Mouse (Mus musculus) midbrain, embryonic 16.5 days (tissue): Measurements from ENCODE around the gene Anapc15-ps. TPM values are rescaled to one million over a fixed set of nuclear protein-coding genes. Genes with fewer than 3 reads are reported as not detected.

Experiments
- ATAC-seq: fragments of 200-750 bp; cut with Nextera tagmentation; 2 replicates; pipeline ENCODE4 v1.8.0; 2017; ENCODE audit warnings: moderate TSS enrichment
- H3K27ac ChIP-seq: fragments of 300-500 bp; sonication (generic); 2 replicates; pipeline ENCODE4 v1.5.1; 2014; ENCODE audit warnings: mild to moderate bottlenecking, low read length, mixed read lengths
- H3K27me3 ChIP-seq: fragments of 300-500 bp; sonication (generic); 2 replicates; pipeline ENCODE4 v1.6.1; 2014; ENCODE audit warnings: low read depth, low read length, mixed read lengths; ENCODE audit not compliant: control insufficient read depth, insufficient read depth
- H3K36me3 ChIP-seq: fragments of 300-500 bp; sonication (generic); 2 replicates; pipeline ENCODE4 v1.6.1; 2014; ENCODE audit warnings: mild to moderate bottlenecking, low read length, moderate library complexity, mixed read lengths; ENCODE audit not compliant: control insufficient read depth, insufficient read depth
- H3K4me1 ChIP-seq: fragments of 300-500 bp; sonication (generic); 2 replicates; pipeline ENCODE4 v1.6.1; 2014; ENCODE audit warnings: mild to moderate bottlenecking, low read length, mixed read lengths; ENCODE audit not compliant: control insufficient read depth, insufficient read depth
- H3K4me2 ChIP-seq: fragments of 300-500 bp; sonication (generic); 2 replicates; pipeline ENCODE4 v1.6.1; 2014; ENCODE audit warnings: mild to moderate bottlenecking, low read length, mixed read lengths
- H3K4me3 ChIP-seq: fragments of 300-500 bp; sonication (generic); 2 replicates; pipeline ENCODE4 v1.5.1; 2014; ENCODE audit warnings: low read depth, mild to moderate bottlenecking, low read length, moderate library complexity, mixed read lengths
- H3K9ac ChIP-seq: fragments of 300-500 bp; sonication (generic); 2 replicates; pipeline ENCODE4 v1.6.1; 2014; ENCODE audit warnings: low read depth, low read length, mixed read lengths
- H3K9me3 ChIP-seq: fragments of 300-500 bp; sonication (generic); replicated peaks from 2 replicates; pipeline ENCODE4 v1.6.1; 2014; ENCODE audit warnings: mild to moderate bottlenecking, low read length, mixed read lengths; ENCODE audit not compliant: control insufficient read depth, poor library complexity, severe bottlenecking
- WGBS: fragments of 180-500 bp; shearing (Covaris S2); extraction: QIAGEN DNeasy Blood & Tissue Kit; methylation state at CpG from one replicate; pipeline ENCODE4 v1.1.7; 2014; 5-methylcytosine and 5-hydroxymethylcytosine counted together
- polyA plus RNA-seq: library from polyadenylated mRNA; unstranded; fragments of >200 nt; fragmentation: Nextera tagmentation; extraction: Ambion mirVana; gene quantifications from 2 replicates; pipeline ENCODE4 v1.2.1, GENCODE M21; 2015

Gene Anapc15-ps
- polyA plus RNA-seq, 1 experiment from 2014 or later, result not detected

DNA sequence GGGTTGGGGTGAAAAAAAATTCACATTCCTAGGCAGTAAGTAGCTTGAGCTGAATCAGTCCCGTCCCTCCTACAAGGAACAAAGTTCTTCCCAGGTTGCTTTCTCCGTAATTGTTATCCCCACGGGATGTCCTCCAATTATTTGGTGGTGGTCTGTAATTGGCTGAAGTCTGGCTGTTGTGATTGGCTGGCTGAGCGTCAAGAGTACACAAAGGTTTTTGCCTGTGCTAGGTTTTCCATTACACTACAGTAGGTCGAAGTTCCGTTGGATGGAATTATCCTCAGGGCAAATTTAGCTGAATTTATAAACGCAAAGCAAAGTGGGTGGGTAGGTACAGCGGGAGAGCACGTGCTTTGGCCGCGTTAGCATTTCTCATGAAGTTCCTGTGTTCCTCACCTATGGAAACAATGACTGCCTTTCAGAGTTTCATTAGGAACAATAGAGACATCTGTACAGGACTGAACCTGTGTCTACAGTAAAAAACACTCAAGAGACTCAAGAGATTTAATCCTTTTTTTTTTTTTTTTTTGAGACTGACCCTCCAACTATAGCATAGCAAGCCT, 24.8 kb downstream of the Anapc15-ps start:
- no peaks in the 10 kb centered on the region for H3K9me3 ChIP-seq
- no peak overlapping the region for H3K4me3 ChIP-seq
- no peak overlapping the region for H3K27ac ChIP-seq
- no peak overlapping the region for H3K4me2 ChIP-seq
- no peaks in the 10 kb centered on the region for H3K4me1 ChIP-seq
- no peaks in the 10 kb centered on the region for H3K27me3 ChIP-seq
- no peak overlapping the region for H3K9ac ChIP-seq
- ATAC-seq, result no peak
- H3K36me3 ChIP-seq, result no peaks in the 10 kb centered on the region
- WGBS, result 93% methylated on average over 11 of the region's 11 CpGs

DNA sequence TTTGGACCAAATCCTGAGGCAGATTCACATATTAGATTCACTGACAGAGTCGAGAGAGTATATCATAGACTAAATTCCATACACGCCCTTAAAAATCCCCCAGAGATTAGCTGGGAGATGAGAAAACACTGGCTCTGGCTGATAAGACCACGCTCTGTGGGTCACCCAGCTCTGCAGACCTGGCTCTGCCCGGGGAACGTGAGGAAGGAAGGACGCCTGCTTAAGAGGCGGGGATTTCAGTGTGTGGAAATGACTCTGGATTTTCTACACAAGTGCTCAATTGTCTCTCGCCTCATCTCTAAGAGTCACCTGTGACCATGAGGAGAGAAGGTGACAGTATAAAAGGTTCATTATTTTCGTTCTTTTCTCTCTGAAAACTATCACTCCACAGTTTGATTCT, 26.1 kb downstream of the Anapc15-ps start:
- no peaks in the 10 kb centered on the region for H3K36me3 ChIP-seq
- no peak overlapping the region for H3K9ac ChIP-seq
- 78% methylated on average over 9 of the region's 9 CpGs for WGBS
- H3K27me3 ChIP-seq, result no peaks in the 10 kb centered on the region
- H3K4me1 ChIP-seq, result no peaks in the 10 kb centered on the region
- no peak overlapping the region for H3K4me3 ChIP-seq
- H3K9me3 ChIP-seq, result no peaks in the 10 kb centered on the region
- no peak overlapping the region for H3K4me2 ChIP-seq
- no peak for ATAC-seq
- no peak overlapping the region for H3K27ac ChIP-seq

DNA sequence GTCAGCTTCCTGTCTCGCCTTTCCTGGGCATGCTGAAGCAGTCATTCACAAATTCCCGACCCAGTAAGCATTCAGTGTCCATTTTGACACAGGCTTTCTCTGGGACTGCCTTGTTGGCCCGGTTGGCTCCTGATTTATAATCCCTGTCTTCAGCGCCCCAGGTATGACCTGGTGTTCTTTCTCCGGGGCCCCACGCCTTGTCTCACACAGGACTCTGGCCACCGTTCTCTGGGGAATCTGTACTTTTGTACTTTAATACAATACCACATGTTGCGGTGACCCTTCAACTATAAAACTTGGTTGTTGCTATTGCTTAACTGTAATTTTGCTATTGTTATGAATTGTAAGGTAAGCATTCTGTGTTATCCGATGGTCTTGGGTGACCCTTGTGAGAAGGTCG, 26.7 kb downstream of the Anapc15-ps start:
- 93% methylated on average over 10 of the region's 10 CpGs for WGBS
- no peak overlapping the region for H3K9ac ChIP-seq
- no peak for ATAC-seq
- H3K4me2 ChIP-seq, result no peak overlapping the region
- H3K4me3 ChIP-seq, result no peak overlapping the region
- no peak overlapping the region for H3K27ac ChIP-seq
- no peaks in the 10 kb centered on the region for H3K4me1 ChIP-seq
- no peaks in the 10 kb centered on the region for H3K36me3 ChIP-seq
- no peaks in the 10 kb centered on the region for H3K27me3 ChIP-seq
- H3K9me3 ChIP-seq, result no peaks in the 10 kb centered on the region

DNA sequence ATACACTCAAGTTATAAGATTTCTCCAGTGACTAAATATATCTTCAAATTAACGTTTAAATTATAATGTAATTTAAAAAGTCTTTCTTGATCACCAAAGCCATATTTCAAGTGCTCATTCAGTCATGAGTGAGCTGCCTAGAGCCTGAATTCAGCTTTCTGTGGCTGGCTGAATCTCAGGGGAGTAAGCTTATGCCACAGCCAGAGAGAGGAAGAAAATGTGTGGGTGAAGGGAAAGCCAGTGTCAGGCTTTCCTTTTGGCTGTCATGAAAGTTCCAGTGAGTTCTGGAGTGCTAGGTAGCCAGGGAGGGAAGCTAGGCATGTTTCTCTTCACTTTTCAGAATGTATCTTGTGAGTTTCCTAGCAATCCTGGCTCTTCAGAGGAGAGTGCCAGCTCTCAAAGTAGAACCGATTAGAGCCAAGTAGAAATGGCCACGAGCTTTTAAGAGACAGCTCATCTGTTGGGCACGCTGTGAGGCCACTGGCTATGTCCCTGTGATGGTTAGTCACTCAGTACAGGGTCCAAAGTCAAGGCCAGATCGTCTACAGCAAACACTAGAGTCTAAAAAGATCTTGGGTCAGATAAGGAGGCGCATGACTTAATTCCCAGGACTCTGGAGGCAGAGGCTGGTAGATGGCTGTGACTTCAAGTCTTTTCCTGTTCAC, 29.4 kb downstream of the Anapc15-ps start:
- Histone ChIP-seq H3K27ac (no peak overlapping the region), H3K4me1 (no peaks in the 10 kb centered on the region), H3K9ac (no peak overlapping the region), H3K4me2 (no peak overlapping the region), H3K36me3 (no peaks in the 10 kb centered on the region), H3K27me3 (no peaks in the 10 kb centered on the region), H3K4me3 (no peak overlapping the region), H3K9me3 (no peaks in the 10 kb centered on the region)
- ATAC-seq, result no peak
- 80% methylated on average over 6 of the region's 6 CpGs for WGBS

DNA sequence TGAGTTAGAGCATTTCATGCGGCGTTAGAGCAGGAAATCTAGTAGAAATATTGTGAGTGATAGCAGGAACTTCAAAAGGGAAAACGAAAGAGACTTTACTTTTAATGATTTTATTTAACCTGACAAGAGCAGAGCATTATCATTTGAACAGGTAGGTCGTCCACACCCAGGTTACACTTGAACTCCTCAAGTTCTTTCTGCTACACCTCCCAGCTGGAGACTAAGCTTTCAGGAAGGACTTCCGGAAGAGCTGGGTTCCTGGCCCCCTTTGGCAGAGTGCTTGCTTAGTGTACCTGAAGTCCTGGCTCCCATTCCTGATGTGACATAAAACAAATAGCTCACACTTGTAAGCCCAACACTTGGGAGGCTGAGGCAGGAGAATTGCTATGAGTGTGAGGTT, 30.2 kb downstream of the Anapc15-ps start:
- Histone ChIP-seq H3K36me3 (no peaks in the 10 kb centered on the region), H3K4me1 (no peaks in the 10 kb centered on the region)

DNA sequence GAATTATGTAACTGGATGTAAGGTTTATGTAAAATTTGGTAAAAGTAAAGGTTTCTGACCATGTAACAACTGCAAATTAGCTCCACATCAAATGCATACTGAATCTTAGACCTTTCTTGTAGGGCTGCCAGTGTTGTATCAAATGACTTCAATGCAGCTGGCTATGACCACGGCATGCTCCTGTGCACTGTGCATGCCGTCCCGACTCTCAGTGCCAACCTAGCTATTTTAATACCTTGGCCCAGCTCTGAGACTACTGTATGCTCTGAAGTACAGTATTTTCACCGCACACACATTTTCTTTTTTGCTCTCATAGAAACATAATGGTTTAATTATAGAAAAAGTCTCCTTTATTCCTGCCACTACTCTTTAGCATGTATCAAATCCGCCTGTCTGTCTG, 31.9 kb downstream of the Anapc15-ps start:
- no peak overlapping the region for H3K27ac ChIP-seq
- 76% methylated on average over 5 of the region's 5 CpGs for WGBS
- ATAC-seq, result no peak

More for the DNA sequence above, 30.2 kb downstream of the Anapc15-ps start:
- no peaks in the 10 kb centered on the region for H3K9me3 ChIP-seq
- no peak overlapping the region for H3K9ac ChIP-seq
- no peak overlapping the region for H3K27ac ChIP-seq
- no peaks in the 10 kb centered on the region for H3K27me3 ChIP-seq
- 75% methylated on average over 5 of the region's 5 CpGs for WGBS
- ATAC-seq, result no peak
- no peak overlapping the region for H3K4me3 ChIP-seq
- no peak overlapping the region for H3K4me2 ChIP-seq

DNA sequence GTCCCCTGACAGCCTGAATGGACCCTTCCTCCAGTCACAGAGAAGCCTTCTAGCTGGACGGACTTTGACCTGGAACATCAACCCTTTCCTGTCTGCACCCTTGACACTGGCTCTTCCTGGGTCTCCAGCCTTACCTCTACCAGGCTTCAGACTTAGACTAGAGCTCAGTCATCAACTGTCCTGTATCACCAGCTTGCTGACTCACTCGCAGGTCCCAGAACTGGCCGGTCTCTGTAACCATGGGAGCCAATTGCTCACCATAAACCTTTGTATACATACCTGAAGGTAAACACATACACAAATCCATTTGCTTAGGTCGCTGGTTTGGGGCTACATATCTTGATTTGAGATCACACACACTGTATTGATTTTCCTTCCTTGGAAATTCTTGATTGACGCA, 33.8 kb downstream of the Anapc15-ps start:
- H3K4me1 ChIP-seq, result no peaks in the 10 kb centered on the region
- 81% methylated on average over 5 of the region's 5 CpGs for WGBS
- H3K9me3 ChIP-seq, result no peaks in the 10 kb centered on the region
- no peak overlapping the region for H3K4me3 ChIP-seq
- ATAC-seq, result no peak
- no peaks in the 10 kb centered on the region for H3K36me3 ChIP-seq
- no peak overlapping the region for H3K4me2 ChIP-seq
- no peak overlapping the region for H3K27ac ChIP-seq
- no peak overlapping the region for H3K9ac ChIP-seq
- H3K27me3 ChIP-seq, result no peaks in the 10 kb centered on the region

More for the DNA sequence above, 31.9 kb downstream of the Anapc15-ps start:
- Histone ChIP-seq H3K9ac (no peak overlapping the region), H3K4me1 (no peaks in the 10 kb centered on the region), H3K36me3 (no peaks in the 10 kb centered on the region), H3K4me3 (no peak overlapping the region), H3K4me2 (no peak overlapping the region), H3K27me3 (no peaks in the 10 kb centered on the region), H3K9me3 (no peaks in the 10 kb centered on the region)

DNA sequence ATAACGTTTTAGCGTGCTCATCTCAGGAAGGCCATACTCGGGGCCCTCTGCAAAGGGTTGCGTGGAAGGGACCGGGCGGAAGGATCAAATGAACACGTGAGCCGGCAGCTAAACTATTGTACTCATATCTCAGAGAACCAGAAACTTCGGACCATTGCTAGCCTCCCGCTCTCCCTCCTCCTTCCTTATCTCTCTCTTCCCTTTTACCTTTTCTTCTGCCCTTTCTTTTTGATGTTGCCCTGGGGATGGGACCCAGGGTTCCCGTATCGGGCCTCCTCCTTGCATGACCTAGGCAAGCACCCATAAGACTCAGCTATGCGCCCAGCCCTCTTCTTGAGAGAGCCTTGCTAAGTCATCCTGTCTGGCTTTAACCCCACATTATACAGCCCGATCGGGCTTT, 38.5 kb downstream of the Anapc15-ps start:
- WGBS, result 91% methylated on average over 15 of the region's 15 CpGs
- Histone ChIP-seq H3K36me3 (no peaks in the 10 kb centered on the region), H3K27ac (no peak overlapping the region), H3K27me3 (no peaks in the 10 kb centered on the region), H3K9me3 (no peaks in the 10 kb centered on the region), H3K4me3 (no peak overlapping the region), H3K4me2 (no peak overlapping the region), H3K4me1 (no peaks in the 10 kb centered on the region), H3K9ac (no peak overlapping the region)
- no peak for ATAC-seq

DNA sequence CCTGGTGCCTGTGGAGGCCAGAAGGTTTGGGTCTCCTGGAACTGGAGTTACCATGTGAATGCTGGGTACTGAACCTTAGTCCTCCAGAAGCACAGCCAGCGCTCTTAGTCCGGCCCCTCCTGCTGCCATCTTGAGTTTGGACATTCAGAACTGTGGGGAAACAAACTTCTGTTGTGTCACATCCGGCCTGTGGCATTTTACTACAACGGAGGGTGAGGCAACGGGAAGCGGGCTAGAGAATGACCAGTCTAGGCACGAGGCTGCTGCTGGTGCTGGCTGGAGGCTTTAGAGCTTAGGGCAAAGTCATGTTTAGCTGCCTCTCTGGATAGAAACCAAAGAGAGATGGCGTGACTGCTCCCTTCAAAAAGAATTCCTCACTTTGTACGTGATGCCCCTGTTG, 39.0 kb downstream of the Anapc15-ps start:
- Histone ChIP-seq H3K4me3 (no peak overlapping the region), H3K4me2 (no peak overlapping the region), H3K4me1 (no peaks in the 10 kb centered on the region), H3K9ac (no peak overlapping the region), H3K36me3 (no peaks in the 10 kb centered on the region), H3K27ac (no peak overlapping the region), H3K27me3 (no peaks in the 10 kb centered on the region), H3K9me3 (no peaks in the 10 kb centered on the region)
- ATAC-seq, result no peak
- WGBS, result 81% methylated on average over 9 of the region's 9 CpGs
